Mouse (Mus musculus): ENCODE measurements around the gene Pnmal1.
A peak's percentile ranks its signal among the peaks of the same experiment; 100 is the strongest.

Gene Pnmal1

DNA sequence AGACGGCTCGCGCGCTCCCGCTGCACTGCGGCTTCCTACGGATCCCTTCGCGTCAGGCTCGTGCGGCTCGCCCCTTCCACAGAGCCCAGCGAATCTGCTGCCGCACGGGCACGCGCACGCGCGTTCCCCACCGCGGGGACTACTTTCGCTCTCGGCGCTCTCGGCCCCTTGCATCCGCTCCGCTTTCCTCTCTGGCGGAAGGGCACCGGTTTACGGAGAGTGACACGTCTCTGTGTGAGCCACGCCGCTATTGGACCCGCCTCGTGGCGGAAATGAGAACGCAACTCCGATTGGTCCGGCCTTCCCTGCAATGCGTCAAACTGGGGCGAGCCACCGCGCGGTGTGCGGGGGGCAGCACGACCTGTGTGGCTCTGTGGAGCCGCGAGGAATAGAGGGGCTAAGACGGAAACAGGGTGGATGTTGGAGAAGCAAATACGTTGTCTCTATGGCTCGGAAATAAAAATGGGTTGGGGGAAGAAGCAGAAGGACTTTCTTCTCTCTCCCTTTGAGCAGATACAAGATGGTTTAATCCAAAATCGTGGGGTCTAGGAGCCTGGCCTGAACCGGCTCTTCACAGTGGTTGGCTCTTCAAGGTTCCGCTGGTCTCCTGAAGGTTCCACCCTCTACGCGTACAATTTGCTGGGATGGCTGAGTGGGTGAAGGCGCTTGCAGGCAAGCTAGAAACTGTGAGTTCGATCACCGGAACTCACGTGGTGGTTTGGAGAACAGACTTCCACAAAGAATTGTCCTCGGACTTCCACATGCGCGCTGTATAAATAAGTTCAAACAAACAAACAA, 35.2 kb upstream of the Pnmal1 start, which contains the start of gene Calm3:
Gene Calm3, minus strand, starts transcription at position 78 of the 798 bp plus-strand sequence.
- peak; percentile 99 to 100 for DNase-seq (ENCODE audit: low spot score in 2 of 2)

DNA sequence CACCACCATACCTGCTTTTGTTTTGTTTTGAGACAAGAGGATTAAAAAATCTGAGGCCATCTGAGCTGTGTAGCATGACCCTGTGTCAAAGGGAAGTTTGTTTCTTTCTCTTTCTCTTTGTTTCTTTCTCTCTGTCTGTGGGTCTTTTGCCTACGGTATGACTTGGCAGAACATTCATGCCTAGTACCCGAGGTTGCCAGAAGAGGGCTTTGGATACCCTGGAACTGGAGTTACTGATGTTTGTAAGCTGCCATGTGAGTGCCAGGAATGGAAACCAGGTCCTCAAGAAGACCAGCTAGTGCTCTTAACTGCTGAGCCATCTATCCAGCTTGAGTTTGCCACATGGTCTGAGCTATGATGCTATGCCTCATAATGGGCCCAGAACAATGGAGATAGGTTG, 31.1 kb upstream of the Pnmal1 start:
- DNase-seq (ENCODE audit: low spot score in 2 of 2), result no peak

DNA sequence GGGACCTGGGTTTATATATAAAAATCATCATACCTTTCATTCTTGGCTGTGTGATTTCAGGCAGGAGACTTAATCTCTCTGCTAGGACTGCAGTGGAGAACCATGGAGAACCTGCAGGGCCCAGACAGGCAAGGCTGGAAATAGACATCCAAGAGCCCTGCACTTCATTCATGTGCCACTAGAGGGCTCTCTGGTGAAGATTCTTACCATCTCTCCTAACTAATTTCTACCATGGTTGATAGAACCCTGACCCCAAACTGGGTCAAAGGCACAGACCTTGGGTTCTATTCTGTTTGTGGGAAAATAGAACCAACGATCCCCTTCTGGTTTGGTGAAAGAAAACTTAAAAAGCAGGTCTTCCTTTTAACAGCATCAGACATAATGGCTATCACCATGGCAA, 28.6 kb upstream of the Pnmal1 start:
- DNase-seq (ENCODE audit: low spot score in 2 of 2), result peak; percentile 85 to 86

DNA sequence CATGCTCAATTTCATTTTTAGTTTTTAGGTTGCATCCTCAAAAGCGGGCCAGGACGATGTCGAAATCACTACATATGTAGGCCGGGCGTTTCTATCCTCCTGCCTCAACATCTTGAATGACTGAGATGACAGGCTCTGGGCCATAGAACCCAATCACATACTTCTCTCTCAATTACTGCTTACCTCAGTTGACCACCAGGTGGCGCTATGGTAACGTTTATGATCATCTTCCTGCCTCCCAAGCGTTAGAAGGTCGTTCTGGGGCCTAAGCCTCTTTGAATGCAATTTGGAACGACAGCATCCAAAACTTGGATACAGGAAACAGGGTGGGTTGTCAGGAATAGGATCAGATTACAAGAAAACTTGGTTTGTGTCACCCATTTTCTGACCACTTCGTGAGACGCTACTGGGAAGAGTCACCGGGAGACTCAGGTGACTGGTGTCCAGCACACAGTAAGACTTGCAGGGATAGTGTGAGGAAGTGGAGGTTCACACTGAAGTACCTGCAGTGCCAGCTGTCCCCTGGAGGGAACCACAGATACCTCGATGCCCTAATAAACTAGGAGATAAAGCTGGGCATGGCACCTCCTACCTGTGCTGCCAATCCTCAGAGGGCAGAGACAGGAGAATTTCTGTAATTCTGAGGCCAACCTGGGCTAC, 27.4 kb upstream of the Pnmal1 start:
- peak; percentile 93 to 94 for DNase-seq (ENCODE audit: low spot score in 2 of 2)

DNA sequence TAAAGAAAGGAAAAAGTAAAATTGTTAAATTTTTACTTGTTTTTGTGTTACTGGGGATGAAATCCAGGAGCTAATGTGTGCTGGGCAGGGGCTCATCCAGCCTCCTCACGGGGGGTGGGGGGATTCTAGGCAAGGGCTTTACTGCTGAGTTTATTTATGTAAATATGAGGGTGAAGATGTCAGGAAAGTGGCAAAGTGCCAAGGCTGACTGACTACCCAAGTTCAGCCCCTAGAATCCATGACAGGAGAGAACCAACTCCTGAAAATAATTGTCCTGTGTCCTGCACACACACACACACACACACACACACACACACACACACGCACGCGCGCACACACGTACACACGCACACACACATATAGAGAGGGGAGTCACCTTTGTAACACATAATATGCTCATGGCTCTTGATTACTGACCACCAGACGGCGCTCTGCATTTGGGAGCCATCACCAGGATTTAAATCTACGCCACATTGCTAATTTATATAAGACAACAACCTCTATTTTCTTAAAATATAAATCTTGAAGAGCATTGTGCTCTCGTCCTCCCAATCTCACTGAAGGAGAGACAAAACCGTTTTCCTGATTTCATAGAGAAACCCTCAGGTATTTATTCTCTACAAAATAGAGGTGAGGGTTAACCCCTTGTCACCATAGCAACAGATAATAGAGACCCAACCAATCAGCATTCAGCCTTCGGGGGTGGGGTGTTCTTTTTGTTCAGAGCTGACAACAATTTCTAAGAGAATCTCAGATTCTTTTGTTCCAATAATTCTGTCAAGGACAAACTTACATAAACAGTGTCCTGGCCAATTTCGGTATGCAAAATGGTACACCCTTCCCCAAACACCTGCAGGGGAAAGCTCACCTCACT, 26.5 kb upstream of the Pnmal1 start:
- peak in 1 of 2 experiments; percentile 81 for DNase-seq (ENCODE audit: low spot score in 2 of 2)

DNA sequence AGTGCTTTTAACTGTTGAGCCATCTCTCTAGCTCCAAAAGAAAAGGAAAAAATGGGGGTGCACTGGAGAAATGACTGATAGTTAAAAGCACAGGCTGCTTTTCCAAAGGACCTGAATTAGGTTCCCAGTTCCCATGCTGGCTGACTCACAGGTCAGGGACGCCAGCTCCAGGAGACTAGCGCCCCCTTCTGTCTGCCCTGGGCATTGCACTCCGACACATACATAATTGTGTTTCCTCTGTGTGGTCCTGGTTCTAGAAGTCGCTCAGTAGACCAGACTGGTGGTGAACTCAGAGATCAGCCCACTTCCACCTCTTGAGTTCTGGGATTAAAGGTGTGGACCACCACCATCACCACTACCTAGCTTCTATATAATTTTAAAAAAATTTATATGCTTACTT, 22.2 kb upstream of the Pnmal1 start:
- DNase-seq (ENCODE audit: low spot score in 2 of 2), result peak; percentile 41 to 46

DNA sequence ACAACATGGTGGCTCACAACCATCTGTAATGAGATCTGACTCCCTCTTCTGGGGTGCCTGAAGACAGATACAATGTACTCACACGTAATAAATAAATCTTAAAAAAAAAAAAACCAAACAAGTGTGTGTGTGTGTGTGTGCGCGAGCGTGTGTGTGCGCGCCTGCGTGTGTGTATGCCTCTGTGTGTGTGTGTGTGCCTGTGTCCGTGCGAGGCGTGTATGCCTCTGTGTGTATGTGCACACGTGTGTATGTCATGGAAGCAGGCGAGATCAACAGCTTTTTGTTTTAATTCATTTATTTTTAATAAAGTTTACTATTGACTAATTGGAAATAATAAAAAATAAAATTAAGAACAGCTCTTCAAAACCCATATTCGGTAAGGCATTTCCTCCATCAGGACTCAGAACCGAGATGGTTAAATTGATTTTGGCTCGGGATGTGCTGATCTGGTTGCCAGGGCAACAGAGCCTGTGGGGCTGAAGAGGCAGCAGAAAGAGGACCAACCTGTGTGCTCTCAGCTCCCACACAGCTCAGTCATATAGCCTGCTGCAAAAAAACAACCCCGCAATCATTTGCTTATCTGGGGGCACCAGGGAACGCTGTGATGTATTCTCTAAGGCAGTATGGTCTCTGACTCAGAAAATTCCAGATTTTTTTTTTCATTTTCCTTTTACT, 21.2 kb upstream of the Pnmal1 start:
- DNase-seq (ENCODE audit: low spot score in 2 of 2), result peak; percentile 86 to 91

DNA sequence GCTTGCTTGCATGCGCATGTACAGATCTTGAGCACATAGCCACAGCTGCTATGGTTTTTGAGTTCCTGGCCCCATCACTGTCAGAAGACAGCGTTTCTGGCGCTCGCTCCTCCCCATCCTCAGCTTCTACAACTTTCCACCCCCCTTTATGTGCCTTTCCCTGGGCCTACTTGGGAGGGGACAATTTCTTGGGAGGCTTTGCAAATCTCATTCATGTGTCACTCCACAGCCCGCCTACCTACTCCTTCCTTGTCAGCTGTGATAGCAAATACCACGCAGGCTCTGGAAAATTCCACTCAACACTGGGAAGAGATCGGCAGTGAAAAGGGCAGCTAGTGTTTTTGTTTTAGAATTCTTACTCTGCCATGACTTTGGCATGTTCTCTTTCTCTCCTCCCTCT, 19.2 kb upstream of the Pnmal1 start:
- DNase-seq (ENCODE audit: low spot score in 2 of 2), result peak in 1 of 2 experiments; percentile 77

DNA sequence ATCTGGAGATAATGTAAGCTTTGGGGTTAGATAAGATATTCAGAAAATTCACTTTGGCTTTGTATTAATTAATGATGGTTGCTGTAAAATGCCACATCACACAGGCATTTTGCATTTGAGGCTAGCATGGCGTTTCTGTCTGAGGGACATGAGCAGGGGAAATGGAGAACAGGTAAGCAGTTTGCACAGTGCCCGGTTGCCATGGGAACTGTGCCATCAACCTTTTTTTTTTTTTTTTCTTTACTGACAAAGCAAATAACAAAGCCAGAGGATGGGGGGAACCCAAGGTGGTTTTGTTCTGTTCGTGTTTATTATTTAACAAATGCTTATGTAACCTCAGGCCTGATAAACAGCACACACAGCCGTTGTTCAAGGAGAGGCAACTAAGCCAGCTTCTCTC, 16.6 kb upstream of the Pnmal1 start:
- no peak for DNase-seq (ENCODE audit: low spot score in 2 of 2)

DNA sequence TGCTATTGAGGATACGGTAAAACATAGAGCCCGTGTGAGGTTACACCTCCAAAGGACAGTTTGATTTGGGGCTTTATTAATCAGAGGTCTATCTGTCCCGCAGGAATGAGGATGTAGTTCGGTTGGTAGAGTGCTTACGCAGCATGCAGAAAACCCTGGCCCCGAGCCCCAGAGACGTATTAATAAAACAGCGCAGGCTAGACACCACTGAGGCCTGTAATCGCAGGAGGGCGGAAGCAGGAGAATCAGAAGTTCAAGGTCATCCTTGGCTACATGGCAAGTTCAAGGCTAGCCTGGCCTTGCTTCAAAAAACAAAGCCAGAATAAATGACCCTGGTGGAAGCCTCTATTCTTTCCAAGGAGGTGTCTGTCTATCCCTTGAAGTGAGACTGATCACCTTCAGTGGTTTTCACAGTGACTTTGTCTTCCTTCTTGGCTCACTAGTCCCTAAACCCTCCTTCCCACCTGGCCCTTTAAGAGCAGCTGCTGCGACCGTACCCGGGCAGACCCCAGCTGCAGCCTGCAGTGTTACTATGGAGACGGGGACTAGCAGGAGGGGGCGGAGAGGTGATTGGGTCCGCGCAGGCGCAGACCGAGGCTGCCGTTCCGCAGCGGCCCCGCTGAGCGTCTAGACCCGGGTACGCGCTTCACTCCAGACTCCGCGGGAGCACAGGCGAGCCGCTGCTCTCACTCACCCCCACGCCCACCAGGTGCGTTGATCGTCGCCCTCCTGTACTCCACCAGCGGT, 15.2 kb upstream of the Pnmal1 start, which contains the start of gene Pnmal2:
Gene Pnmal2, plus strand, starts transcription at position 622 of the 747 bp plus-strand sequence.
- DNase-seq (ENCODE audit: low spot score in 2 of 2), result peak; percentile 95

DNA sequence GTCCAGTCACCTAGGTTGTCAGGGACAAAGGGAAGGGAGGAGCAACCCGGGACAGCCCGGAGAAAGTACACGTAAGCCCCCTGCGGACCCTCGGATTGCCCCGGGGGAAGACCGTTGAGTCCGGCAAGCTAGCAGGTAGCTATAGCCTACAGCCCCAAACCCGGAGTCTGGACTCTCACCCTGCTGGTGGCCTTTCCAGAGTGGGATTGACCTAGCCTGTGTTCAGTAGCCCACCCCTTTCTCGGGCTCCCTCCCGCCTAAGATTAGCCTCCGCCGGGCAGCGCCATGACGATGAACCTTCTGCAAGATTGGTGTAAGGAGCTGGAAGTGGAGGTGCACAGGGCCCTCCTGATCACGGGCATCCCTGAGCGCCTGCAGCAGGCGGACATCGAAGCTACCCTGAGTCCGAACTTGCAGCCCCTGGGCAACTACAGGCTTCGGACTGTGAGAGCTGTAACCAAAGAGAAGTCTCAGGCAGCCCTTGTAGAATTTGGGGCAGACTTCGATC, 14.6 kb upstream of the Pnmal1 start:
- no peak for DNase-seq (ENCODE audit: low spot score in 2 of 2)

DNA sequence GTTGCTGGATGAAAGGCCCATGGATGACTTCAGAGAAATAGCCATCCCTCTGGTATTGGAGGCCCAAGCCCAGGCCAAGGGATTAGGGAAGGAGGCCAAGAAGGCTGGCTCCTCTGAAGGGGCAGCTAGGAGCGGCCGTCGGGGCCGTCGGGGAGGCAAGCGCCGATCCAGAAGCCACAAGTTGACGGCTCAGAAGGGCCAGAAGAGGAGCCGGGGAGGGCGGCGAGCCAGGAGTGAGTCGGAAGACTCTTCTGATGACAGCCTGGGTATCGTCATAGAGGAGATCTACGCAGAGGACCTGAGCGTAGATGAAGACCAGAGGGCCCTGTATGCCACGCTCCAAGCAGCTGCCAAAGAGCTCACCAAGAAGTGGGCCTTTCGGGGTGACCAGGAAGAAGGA, 14.1 kb upstream of the Pnmal1 start:
- DNase-seq (ENCODE audit: low spot score in 2 of 2), result no peak

DNA sequence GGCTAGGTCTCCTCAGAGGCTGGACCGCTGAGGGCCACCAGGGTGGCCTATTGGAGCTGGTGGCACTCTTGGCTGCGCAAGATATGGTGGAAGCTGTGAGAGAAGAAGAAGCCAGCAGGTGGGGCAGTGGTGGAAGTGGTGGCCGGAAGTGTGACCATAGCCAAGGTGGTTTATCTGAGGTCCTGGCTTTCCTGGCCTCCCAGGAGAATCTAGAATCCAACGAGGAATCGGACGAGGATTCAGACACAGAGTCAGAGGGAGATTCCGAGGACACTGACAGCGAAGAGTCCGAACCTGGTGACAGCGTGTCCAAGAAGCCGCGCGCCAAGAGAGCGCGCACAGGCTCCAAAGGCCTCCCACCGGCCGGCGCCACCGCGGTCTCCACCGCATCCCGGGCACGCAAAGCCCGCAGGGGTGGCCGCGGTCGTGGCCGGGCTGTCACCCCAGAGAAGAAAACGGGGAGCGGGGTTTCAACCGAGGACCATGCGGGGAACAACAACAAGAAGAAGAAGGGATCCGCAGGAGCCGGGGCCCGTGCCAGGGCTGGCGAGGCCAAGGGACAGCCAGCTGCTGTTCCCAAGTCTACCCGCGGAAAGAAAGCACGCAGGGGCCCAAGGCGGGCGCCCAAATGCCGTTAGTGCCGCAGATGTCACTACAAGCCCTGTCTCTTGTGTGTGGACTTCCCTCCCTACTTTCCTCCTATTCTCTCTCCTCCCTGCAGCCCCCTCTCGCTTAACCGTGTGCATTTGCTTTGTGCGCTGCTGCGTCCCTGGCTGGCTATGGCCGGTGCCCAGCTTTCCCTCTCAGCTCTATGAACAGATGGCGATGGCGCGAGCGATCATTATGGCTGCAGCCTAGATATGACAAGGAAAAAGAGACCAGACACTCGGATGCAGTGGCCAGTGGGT, 12.8 kb upstream of the Pnmal1 start:
- peak; percentile 64 to 70 for DNase-seq (ENCODE audit: low spot score in 2 of 2)

DNA sequence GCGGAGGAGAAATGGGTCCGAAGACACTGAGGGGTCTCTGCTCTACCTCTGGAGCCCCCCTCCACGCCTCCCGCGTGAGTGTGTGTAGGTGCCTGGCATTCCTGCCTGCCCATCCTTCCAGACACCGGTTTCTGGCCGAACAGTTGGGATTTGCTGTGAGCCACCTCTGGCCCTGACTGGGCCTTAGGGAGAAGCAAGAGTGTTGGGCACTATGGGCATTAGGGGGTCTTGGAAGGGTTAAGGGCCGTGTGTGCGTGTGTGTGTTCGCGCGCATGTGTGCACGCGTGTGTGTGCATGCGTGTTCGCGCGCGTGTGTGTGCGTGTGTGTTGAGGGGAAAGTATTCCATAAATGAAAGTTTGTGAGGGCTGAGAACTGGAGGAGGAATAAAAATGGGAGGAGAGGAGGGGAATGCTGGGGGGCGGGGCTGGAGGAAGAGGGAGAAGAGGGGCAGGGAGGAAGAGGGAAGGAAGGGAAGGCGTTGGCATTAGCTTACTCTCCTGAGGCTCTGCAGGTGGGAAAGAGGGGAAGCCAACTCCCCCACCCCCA, 12.1 kb upstream of the Pnmal1 start:
- peak in 1 of 2 experiments; percentile 76 for DNase-seq (ENCODE audit: low spot score in 2 of 2)

DNA sequence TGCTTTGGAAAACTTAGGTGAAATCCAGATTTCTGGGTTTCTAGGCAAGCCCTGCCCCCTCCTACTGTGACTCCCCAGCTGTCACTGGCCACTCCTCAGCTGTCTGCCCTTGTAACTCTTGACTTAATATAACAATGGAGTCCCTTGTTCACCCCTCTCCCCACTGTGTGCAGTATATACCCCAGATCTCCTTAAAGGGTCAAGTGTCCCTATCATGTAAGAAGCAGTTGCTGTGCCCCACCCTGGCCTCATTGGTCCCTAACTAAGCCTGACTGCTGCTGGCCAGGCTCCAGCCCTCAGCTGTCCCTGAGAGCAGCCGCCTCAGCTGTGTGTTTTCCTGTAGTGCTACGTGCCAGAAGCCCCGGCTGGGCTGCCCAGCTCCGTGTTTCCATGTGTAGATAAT, 11.5 kb upstream of the Pnmal1 start:
- DNase-seq (ENCODE audit: low spot score in 2 of 2), result peak; percentile 69 to 73

DNA sequence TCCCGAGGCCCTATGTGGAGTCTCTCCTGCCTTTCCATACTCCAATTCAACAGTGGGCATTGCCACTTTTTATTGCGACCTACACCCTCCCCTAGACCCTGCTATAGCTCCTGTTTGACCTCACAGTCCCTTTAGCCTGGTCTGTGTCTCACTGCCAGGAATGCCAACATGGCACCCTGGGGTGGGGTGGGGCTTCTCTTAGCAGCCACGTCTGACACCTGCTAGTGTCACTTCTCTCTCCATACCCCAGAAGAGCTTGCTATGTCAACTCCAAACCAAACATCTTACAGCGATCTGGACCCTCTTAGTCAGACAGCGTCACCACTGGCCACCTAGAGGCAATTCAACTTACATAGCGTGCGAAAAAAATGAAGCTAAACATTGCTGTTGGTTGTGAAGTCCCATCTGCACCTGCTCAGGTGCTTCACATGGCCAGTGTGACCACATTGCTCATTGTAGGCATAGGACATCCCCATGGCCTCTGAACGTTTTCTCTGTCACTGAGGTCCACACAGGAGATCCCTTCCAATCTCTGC, 10.5 kb upstream of the Pnmal1 start:
- no peak for DNase-seq (ENCODE audit: low spot score in 2 of 2)

DNA sequence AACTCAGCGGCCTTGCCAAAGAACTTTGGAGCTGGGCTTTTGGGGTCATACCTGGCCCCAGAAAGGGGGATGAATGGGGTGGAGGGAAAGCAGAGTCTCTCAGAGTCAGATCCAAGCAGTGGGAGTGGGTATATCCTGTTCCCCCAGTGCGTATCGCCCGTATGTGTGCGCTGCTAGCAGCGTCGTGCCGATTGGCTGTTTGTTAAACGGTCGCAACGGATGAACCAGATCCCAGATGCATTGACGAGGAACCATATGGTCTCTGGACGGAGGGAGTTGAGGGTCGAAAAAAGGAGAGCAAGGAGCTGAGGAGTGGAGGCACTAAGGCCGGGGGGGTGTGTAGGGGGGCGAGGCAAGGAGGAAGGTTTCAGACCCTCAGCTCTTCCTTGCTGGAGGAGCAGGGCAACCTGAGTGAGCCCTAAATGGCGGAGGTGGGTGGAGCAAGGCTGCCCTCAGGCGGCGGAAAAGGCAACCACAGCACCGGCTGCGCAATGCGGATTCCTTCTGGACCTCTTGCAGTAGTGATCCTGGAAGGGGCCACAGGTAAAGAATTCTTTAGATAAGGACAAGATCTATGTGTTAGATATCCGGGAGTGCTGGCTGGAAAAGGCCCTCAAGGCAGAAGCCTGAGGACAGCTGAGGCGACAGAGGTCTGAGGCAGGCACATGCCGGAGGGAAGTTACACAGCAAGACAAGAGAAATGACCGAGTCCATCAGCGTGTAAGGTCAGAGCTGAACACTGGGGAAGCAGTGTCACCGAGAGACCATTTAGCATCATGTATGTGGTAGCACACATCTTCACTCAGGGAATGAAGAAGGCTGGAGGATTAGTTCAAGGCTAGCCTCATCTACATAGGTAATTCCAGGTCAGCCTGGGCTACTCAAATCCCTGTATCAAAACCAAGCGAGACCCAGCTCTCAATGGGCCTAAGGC, 9.3 kb upstream of the Pnmal1 start:
- DNase-seq (ENCODE audit: low spot score in 2 of 2), result peak; percentile 88 to 91
